Mouse (Mus musculus) limb, embryonic 11.5 days (tissue): ENCODE measurements around the gene Fam49a. TPM values are rescaled to one million over a fixed set of nuclear protein-coding genes. Genes with fewer than 3 reads are reported as not detected.

Source experiments
- ATAC-seq: fragments of 200-750 bp; cut with Nextera tagmentation; 2 replicates; pipeline ENCODE4 v1.8.0; 2017; ENCODE audit warnings: low read depth; ENCODE audit not compliant: insufficient number of reproducible peaks, low FRiP score, low TSS enrichment
- DNase-seq: peaks from one replicate; pipeline ENCODE4 v3.0.0-alpha.2; 2015; ENCODE audit warnings: low spot score
- H3K27ac ChIP-seq: fragments of 300-500 bp; sonication (generic); replicated peaks from 2 replicates; pipeline ENCODE4 v1.5.1; 2014; ENCODE audit warnings: low read depth, mild to moderate bottlenecking, low read length
- H3K27me3 ChIP-seq: fragments of 300-500 bp; sonication (generic); 2 replicates; pipeline ENCODE4 v1.6.1; 2014; ENCODE audit warnings: mild to moderate bottlenecking, low read length, mixed read lengths; ENCODE audit not compliant: control insufficient read depth, insufficient read depth
- H3K36me3 ChIP-seq: fragments of 300-500 bp; sonication (generic); 2 replicates; pipeline ENCODE4 v1.6.1; 2014; ENCODE audit warnings: mild to moderate bottlenecking, low read length, moderate library complexity, mixed read lengths; ENCODE audit not compliant: control insufficient read depth, insufficient read depth
- H3K4me1 ChIP-seq: fragments of 300-500 bp; sonication (generic); 2 replicates; pipeline ENCODE4 v1.6.1; 2014; ENCODE audit warnings: low read length, mixed read lengths; ENCODE audit not compliant: control insufficient read depth, insufficient read depth
- H3K4me2 ChIP-seq: fragments of 300-500 bp; sonication (generic); 2 replicates; pipeline ENCODE4 v1.6.1; 2014; ENCODE audit warnings: low read depth, mild to moderate bottlenecking, moderate library complexity; ENCODE audit not compliant: severe bottlenecking
- H3K4me3 ChIP-seq: fragments of 300-500 bp; sonication (generic); 2 replicates; pipeline ENCODE4 v1.5.1; 2014; ENCODE audit warnings: low read depth, low read length
- H3K9ac ChIP-seq: fragments of 300-500 bp; sonication (generic); 2 replicates; pipeline ENCODE4 v1.6.1; 2014; ENCODE audit warnings: mild to moderate bottlenecking, low read length
- H3K9me3 ChIP-seq: fragments of 300-500 bp; sonication (generic); 2 replicates; pipeline ENCODE4 v1.6.1; 2016; ENCODE audit warnings: low read length; ENCODE audit not compliant: control insufficient read depth
- WGBS: fragments of 180-500 bp; shearing (Covaris S2); extraction: QIAGEN DNeasy Blood & Tissue Kit; methylation state at CpG from one replicate; pipeline ENCODE4 v1.1.7; 2014; 5-methylcytosine and 5-hydroxymethylcytosine counted together
- polyA plus RNA-seq: library from polyadenylated mRNA; unstranded; fragments of >200 nt; fragmentation: Nextera tagmentation; extraction: Ambion mirVana; gene quantifications from 2 replicates; pipeline ENCODE4 v1.2.1, GENCODE M21; 2014

The Fam49a gene
- polyA plus RNA-seq, 1 experiment from 2014 or later = 7.5 TPM

DNA sequence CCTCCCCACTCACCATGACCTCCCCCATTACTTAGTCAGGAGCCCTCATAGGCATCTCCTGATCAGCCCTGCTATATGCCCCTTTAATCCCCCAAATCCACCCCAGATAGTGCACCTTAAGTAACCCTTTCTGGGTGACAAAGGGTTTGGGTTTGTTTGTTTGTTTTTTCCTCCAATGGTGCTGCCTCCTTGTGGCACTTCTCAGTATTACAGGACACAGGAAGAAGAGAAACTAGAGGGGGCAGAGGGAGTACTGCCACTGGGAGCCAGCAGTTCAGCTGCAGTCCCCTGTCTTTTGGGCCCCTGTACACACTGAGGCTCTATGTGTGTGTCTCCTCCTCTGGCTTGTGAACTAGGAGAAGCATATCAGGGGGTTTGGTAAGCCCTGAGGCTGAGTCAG, 51.5 kb downstream of the Fam49a start:
- no peak overlapping the region for H3K4me3 ChIP-seq
- ATAC-seq = no peak
- H3K4me2 ChIP-seq = no peak overlapping the region
- no peaks in the 10 kb centered on the region for H3K36me3 ChIP-seq
- no peaks in the 10 kb centered on the region for H3K27me3 ChIP-seq
- no peaks in the 10 kb centered on the region; the same call in 1 of the 2 replicates for H3K4me1 ChIP-seq
- H3K27ac ChIP-seq = no peak overlapping the region
- no peaks in the 10 kb centered on the region for H3K9me3 ChIP-seq
- no peak overlapping the region for H3K9ac ChIP-seq
- DNase-seq = peak; percentile 39

GRCm38 (mm10) chr12:12313919-12314318, 52.0 kb downstream of the Fam49a start:
- H3K9me3 ChIP-seq = no peaks in the 10 kb centered on the region
- H3K9ac ChIP-seq = no peak overlapping the region
- H3K4me1 ChIP-seq = no peaks in the 10 kb centered on the region; the same call in 1 of the 2 replicates
- ATAC-seq (no peak), DNase-seq (no peak)
- H3K27me3 ChIP-seq = no peaks in the 10 kb centered on the region
- no peak overlapping the region for H3K4me3 ChIP-seq
- no peaks in the 10 kb centered on the region for H3K36me3 ChIP-seq
- H3K4me2 ChIP-seq = no peak overlapping the region
- no peak overlapping the region for H3K27ac ChIP-seq
- WGBS = 73% methylated on average over 4 of the region's 4 CpGs

- H3K27ac ChIP-seq = no peak overlapping the region
- H3K27me3 ChIP-seq = no peaks in the 10 kb centered on the region
- H3K4me3 ChIP-seq = no peak overlapping the region
- ATAC-seq = no peak
- no peak overlapping the region for H3K4me2 ChIP-seq
- H3K9ac ChIP-seq = no peak overlapping the region
- H3K36me3 ChIP-seq = no peaks in the 10 kb centered on the region
- WGBS = 73% methylated on average over 8 of the region's 8 CpGs
- H3K9me3 ChIP-seq = no peaks in the 10 kb centered on the region
- no peaks in the 10 kb centered on the region; the same call in 1 of the 2 replicates for H3K4me1 ChIP-seq
- DNase-seq = no peak
Observed at GRCm38 (mm10) chr12:12314326-12314725, 52.4 kb downstream of the Fam49a start.

DNA sequence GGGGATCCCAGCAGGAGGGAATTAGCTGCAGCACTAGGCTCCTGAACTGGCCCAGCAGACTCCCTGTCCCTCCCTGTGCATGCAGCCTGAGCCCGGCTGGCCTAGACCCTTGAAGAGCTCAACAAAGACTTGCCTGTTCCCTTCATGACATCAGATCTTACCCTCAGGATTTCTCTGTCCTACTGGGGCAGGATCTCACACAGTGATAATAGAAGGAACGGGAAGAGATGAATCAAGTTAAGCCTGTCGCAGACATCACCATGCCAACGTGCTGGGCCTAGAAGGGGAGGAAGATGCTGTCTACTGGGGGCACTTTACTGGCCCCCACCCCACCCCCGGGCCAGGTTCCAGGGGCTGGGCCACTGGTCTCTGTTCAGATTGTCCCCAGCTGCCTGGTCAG, 53.1 kb downstream of the Fam49a start:
- 52% methylated on average over 5 of the region's 5 CpGs for WGBS
- Histone ChIP-seq H3K4me2 (no peak overlapping the region), H3K9ac (no peak overlapping the region), H3K4me3 (no peak overlapping the region), H3K36me3 (no peaks in the 10 kb centered on the region), H3K27me3 (no peaks in the 10 kb centered on the region), H3K9me3 (no peaks in the 10 kb centered on the region), H3K27ac (no peak overlapping the region), H3K4me1 (no peaks in the 10 kb centered on the region; the same call in 1 of the 2 replicates)
- ATAC-seq (no peak), DNase-seq (peak; percentile 35)

DNA sequence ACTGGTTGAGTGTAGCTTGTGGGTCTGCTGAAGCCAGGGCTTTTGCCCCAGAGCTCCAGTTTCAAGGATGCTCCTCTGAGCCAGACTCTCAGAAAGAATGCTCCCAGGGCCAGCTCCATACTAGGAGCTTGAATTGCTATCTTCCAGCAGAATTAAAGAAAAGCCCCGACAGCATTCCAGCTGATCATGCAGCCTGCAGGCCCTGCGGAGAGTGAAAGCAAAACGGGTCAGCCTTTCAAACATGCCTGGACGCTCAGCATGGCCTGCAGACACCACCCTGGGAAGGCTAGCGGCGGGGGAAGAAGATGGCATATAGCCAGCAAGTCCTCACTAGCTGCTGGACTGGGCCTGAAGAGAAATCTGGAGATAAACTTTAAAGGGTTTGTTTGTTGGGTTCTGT, 55.0 kb downstream of the Fam49a start:
- WGBS = 78% methylated on average over 6 of the region's 6 CpGs
- Histone ChIP-seq H3K27ac (no peak overlapping the region), H3K4me1 (no peaks in the 10 kb centered on the region; the same call in 1 of the 2 replicates), H3K9ac (no peak overlapping the region), H3K9me3 (no peaks in the 10 kb centered on the region), H3K4me3 (no peak overlapping the region), H3K36me3 (no peaks in the 10 kb centered on the region), H3K4me2 (no peak overlapping the region), H3K27me3 (no peaks in the 10 kb centered on the region)
- ATAC-seq (no peak), DNase-seq (no peak)

DNA sequence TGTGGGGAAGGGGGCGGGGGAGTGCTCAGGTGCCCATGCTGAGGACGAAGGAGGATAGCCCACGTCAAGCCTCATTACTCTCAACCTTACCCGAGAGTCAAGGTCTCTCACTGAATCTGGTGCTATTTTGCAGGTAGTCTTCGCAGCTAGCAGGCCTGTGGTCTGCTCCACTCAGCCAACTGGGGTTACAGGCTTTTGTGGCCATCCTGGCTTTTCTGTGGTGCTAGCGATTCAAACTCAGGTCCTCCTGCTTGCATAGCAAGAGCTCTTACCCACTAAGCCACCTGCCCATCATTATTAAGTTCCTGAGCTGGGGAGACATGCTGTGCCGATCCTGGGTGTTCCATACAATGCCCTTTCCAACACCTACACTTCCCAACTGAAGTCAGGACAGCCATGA, 55.7 kb downstream of the Fam49a start:
- Histone ChIP-seq H3K36me3 (no peaks in the 10 kb centered on the region), H3K4me2 (no peak overlapping the region), H3K27ac (no peak overlapping the region), H3K4me1 (no peaks in the 10 kb centered on the region; the same call in 1 of the 2 replicates), H3K27me3 (no peaks in the 10 kb centered on the region), H3K9me3 (no peaks in the 10 kb centered on the region), H3K9ac (no peak overlapping the region), H3K4me3 (no peak overlapping the region)
- WGBS = 81% methylated on average over 7 of the region's 7 CpGs
- ATAC-seq = no peak
- DNase-seq = no peak

- Histone ChIP-seq H3K4me1 (no peaks in the 10 kb centered on the region; the same call in 1 of the 2 replicates), H3K9me3 (no peaks in the 10 kb centered on the region), H3K27me3 (no peaks in the 10 kb centered on the region), H3K4me2 (no peak overlapping the region), H3K27ac (no peak overlapping the region), H3K9ac (no peak overlapping the region), H3K36me3 (no peaks in the 10 kb centered on the region), H3K4me3 (no peak overlapping the region)
- WGBS = 11% methylated on average over 6 of the region's 6 CpGs
- ATAC-seq = no peak
- no peak for DNase-seq
Observed at GRCm38 (mm10) chr12:12318140-12318734, 56.3 kb downstream of the Fam49a start.

DNA sequence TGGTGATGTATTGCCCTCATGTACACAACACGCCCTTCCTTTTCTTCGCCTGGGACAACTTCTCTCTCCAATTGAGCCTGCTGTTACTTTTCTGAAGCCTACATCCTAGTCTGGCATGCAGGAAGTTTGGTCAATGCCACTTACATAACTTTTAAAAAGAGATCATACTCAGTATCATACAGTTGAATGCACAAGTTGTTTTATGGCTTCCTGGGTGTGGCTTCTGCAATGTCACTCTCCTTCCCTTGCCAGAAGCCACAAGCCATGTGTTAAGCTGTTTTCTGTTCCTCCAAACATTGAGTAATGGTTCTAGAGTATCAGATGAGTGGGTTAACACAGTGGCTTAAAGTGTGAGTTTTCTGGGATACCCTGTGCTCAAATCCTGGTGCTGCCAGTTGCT, 58.8 kb downstream of the Fam49a start:
- H3K36me3 ChIP-seq = no peaks in the 10 kb centered on the region
- H3K27me3 ChIP-seq = no peaks in the 10 kb centered on the region

GRCm38 (mm10) chr12:12321111-12321510, 59.2 kb downstream of the Fam49a start:
- ATAC-seq (no peak), DNase-seq (no peak)
- Histone ChIP-seq H3K27me3 (no peaks in the 10 kb centered on the region), H3K4me3 (no peak overlapping the region), H3K27ac (no peak overlapping the region), H3K4me2 (no peak overlapping the region), H3K36me3 (no peaks in the 10 kb centered on the region), H3K9ac (no peak overlapping the region), H3K4me1 (no peaks in the 10 kb centered on the region; the same call in 1 of the 2 replicates), H3K9me3 (no peaks in the 10 kb centered on the region)
- WGBS = 87% methylated on average over 3 of the region's 3 CpGs

More for the DNA sequence above, 58.8 kb downstream of the Fam49a start:
- Histone ChIP-seq H3K27ac (no peak overlapping the region), H3K4me2 (no peak overlapping the region), H3K9me3 (no peaks in the 10 kb centered on the region), H3K9ac (no peak overlapping the region), H3K4me1 (no peaks in the 10 kb centered on the region; the same call in 1 of the 2 replicates), H3K4me3 (no peak overlapping the region)
- 91% methylated on average over 2 of the region's 2 CpGs for WGBS
- ATAC-seq (no peak), DNase-seq (no peak)
